Mouse (Mus musculus) heart, embryonic 16.5 days (tissue): Measurements from ENCODE around the gene Mc3r. TPM values are rescaled to one million over a fixed set of nuclear protein-coding genes. Genes with fewer than 3 reads are reported as not detected.

ENCODE experiments used
- ATAC-seq: fragments of 200-750 bp; cut with Nextera tagmentation; replicated peaks from 2 replicates; pipeline ENCODE4 v1.8.0; 2017; ENCODE audit warnings: moderate number of reproducible peaks; ENCODE audit not compliant: insufficient read depth, low FRiP score; ENCODE audit errors: extremely low read depth
- H3K27ac ChIP-seq: fragments of 300-500 bp; sonication (generic); 2 replicates; pipeline ENCODE4 v1.5.1; 2014; ENCODE audit warnings: mild to moderate bottlenecking, low read length, control low read depth, moderate library complexity
- H3K27me3 ChIP-seq: fragments of 300-500 bp; sonication (generic); 2 replicates; pipeline ENCODE4 v1.6.1; 2014; ENCODE audit warnings: low read length, mixed read lengths; ENCODE audit not compliant: control insufficient read depth, insufficient read depth
- H3K36me3 ChIP-seq: fragments of 300-500 bp; sonication (generic); 2 replicates; pipeline ENCODE4 v1.6.1; 2014; ENCODE audit not compliant: control insufficient read depth, insufficient read depth
- H3K4me1 ChIP-seq: fragments of 300-500 bp; sonication (generic); 2 replicates; pipeline ENCODE4 v1.6.1; 2014; ENCODE audit warnings: low read length, mixed read lengths; ENCODE audit not compliant: control insufficient read depth, insufficient read depth
- H3K4me2 ChIP-seq: fragments of 300-500 bp; sonication (generic); 2 replicates; pipeline ENCODE4 v1.6.1; 2014; ENCODE audit warnings: low read depth, mild to moderate bottlenecking, control low read depth, low read length
- H3K4me3 ChIP-seq: fragments of 300-500 bp; sonication (generic); 2 replicates; pipeline ENCODE4 v1.5.1; 2014; ENCODE audit warnings: mild to moderate bottlenecking, control low read depth, low read length
- H3K9ac ChIP-seq: fragments of 300-500 bp; sonication (generic); 2 replicates; pipeline ENCODE4 v1.6.1; 2014; ENCODE audit warnings: low read length, control low read depth
- H3K9me3 ChIP-seq: fragments of 300-500 bp; sonication (generic); replicated peaks from 2 replicates; pipeline ENCODE4 v1.6.1; 2016; ENCODE audit warnings: low read length; ENCODE audit not compliant: control insufficient read depth
- WGBS: fragments of 180-500 bp; shearing (Covaris S2); extraction: QIAGEN DNeasy Blood & Tissue Kit; methylation state at CpG from one replicate; pipeline ENCODE4 v1.1.7; 2014; 5-methylcytosine and 5-hydroxymethylcytosine counted together
- polyA plus RNA-seq: library from polyadenylated mRNA; unstranded; fragments of >200 nt; fragmentation: Nextera tagmentation; extraction: Ambion mirVana; gene quantifications from 2 replicates; pipeline ENCODE4 v1.2.1, GENCODE M21; 2015

The Mc3r gene
- polyA plus RNA-seq, 1 experiment from 2014 or later = not detected

- no peaks in the 10 kb centered on the region for H3K36me3 ChIP-seq
- H3K27ac ChIP-seq = no peak overlapping the region
- no peak for ATAC-seq
- H3K4me3 ChIP-seq = no peak overlapping the region
- no peaks in the 10 kb centered on the region for H3K27me3 ChIP-seq
- H3K9me3 ChIP-seq = no peaks in the 10 kb centered on the region
- no peak overlapping the region for H3K4me2 ChIP-seq
- no peaks in the 10 kb centered on the region for H3K4me1 ChIP-seq
- 80% methylated on average over 6 of the region's 6 CpGs for WGBS
- no peak overlapping the region for H3K9ac ChIP-seq
Observed at GRCm38 (mm10) chr2:172263216-172263615, 14.9 kb downstream of the Mc3r start.

GRCm38 (mm10) chr2:172269907-172270306, 21.6 kb downstream of the Mc3r start:
- Histone ChIP-seq H3K4me3 (no peak overlapping the region), H3K4me1 (no peaks in the 10 kb centered on the region), H3K9me3 (no peaks in the 10 kb centered on the region), H3K4me2 (no peak overlapping the region), H3K36me3 (no peaks in the 10 kb centered on the region), H3K9ac (no peak overlapping the region), H3K27me3 (no peaks in the 10 kb centered on the region), H3K27ac (no peak overlapping the region)
- 85% methylated on average over 11 of the region's 11 CpGs for WGBS
- no peak for ATAC-seq

GRCm38 (mm10) chr2:172270485-172270944, 22.2 kb downstream of the Mc3r start:
- no peaks in the 10 kb centered on the region for H3K36me3 ChIP-seq
- no peak overlapping the region for H3K9ac ChIP-seq
- H3K4me2 ChIP-seq = no peak overlapping the region
- H3K27ac ChIP-seq = no peak overlapping the region
- H3K4me3 ChIP-seq = no peak overlapping the region
- no peak for ATAC-seq
- no peaks in the 10 kb centered on the region for H3K27me3 ChIP-seq
- WGBS = 43% methylated on average over 9 of the region's 9 CpGs
- no peaks in the 10 kb centered on the region for H3K9me3 ChIP-seq
- H3K4me1 ChIP-seq = no peaks in the 10 kb centered on the region

DNA sequence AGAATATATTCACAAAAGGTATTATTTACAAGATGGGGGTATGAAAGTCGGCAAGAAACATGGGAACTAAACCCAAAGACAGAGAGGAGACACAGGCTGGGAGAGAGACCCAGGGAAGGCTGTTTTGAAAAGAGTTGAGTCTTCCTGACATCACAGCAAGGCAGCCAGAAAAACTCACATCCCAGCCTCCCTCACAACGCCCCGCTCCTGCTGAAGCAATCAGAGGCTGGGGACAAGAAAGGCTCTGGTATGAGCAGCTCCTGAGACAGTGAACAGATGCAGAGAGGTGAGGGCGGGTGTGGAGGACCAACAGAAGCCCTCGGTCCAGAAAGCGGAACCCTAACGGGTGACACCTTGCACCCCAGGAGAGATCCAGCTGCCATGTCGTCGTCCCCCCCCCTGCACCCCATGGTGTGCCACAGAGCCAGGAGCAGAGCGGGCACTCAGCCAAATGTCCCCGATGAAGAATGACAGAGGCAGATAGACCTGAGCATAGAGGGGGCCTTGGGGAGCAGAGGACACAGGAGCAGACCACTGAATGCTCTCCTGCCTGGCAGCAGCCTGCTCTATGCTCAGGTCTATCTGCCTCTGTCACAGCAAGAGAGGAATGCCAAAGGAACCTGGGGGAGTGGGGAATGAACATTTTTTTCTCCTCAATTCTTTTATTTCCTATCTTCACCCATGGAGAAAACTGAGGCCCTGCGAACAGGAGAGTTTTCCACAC, 22.8 kb downstream of the Mc3r start:
- H3K4me1 ChIP-seq = no peaks in the 10 kb centered on the region
- H3K4me2 ChIP-seq = no peak overlapping the region
- no peak overlapping the region for H3K27ac ChIP-seq
- no peak overlapping the region for H3K9ac ChIP-seq
- no peak overlapping the region for H3K4me3 ChIP-seq
- H3K36me3 ChIP-seq = no peaks in the 10 kb centered on the region
- ATAC-seq = no peak
- WGBS = 53% methylated on average over 12 of the region's 12 CpGs
- H3K9me3 ChIP-seq = no peaks in the 10 kb centered on the region
- no peaks in the 10 kb centered on the region for H3K27me3 ChIP-seq

- Histone ChIP-seq H3K9ac (no peak overlapping the region), H3K27ac (no peak overlapping the region), H3K36me3 (no peaks in the 10 kb centered on the region), H3K4me1 (no peaks in the 10 kb centered on the region), H3K4me3 (no peak overlapping the region), H3K27me3 (no peaks in the 10 kb centered on the region), H3K9me3 (no peaks in the 10 kb centered on the region), H3K4me2 (no peak overlapping the region)
- no peak for ATAC-seq
- 62% methylated on average over 8 of the region's 8 CpGs for WGBS
Observed at GRCm38 (mm10) chr2:172274662-172275061, 26.4 kb downstream of the Mc3r start.

DNA sequence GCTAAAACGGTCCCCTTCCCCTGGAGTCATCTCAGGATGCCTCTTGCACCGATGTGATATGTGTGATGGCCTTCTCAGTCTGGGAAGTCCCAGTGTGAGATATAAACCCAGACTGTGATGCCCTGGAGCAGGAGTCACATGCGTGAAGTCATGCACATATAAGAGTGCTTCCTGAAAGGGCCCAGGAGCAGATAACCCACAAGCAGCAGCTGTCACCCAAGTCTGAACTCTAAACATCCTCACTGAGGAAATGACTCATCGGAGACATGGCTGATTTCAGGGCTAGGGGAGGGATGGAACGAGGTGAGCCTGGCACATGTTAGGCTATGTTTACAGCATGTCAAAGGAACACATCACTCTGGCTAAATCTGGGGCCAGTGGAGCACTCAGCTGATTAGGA, 27.9 kb downstream of the Mc3r start:
- no peak overlapping the region for H3K4me3 ChIP-seq
- H3K4me2 ChIP-seq = no peak overlapping the region
- H3K27me3 ChIP-seq = no peaks in the 10 kb centered on the region
- H3K9me3 ChIP-seq = no peaks in the 10 kb centered on the region
- WGBS = 12% methylated on average over 5 of the region's 5 CpGs
- peak; percentile 37; the same call in 1 of the 2 replicates for ATAC-seq
- H3K27ac ChIP-seq = no peak overlapping the region
- no peaks in the 10 kb centered on the region for H3K36me3 ChIP-seq
- no peaks in the 10 kb centered on the region for H3K4me1 ChIP-seq
- no peak overlapping the region for H3K9ac ChIP-seq

GRCm38 (mm10) chr2:172278979-172279378, 30.7 kb downstream of the Mc3r start:
- Histone ChIP-seq H3K36me3 (no peaks in the 10 kb centered on the region), H3K4me3 (no peak overlapping the region), H3K9me3 (no peaks in the 10 kb centered on the region), H3K27ac (no peak overlapping the region), H3K9ac (no peak overlapping the region), H3K4me1 (no peaks in the 10 kb centered on the region), H3K27me3 (no peaks in the 10 kb centered on the region), H3K4me2 (no peak overlapping the region)
- WGBS = 71% methylated on average over 3 of the region's 3 CpGs
- ATAC-seq = no peak

- H3K9ac ChIP-seq = no peak overlapping the region
- ATAC-seq = no peak
- H3K36me3 ChIP-seq = no peaks in the 10 kb centered on the region
- H3K27me3 ChIP-seq = no peaks in the 10 kb centered on the region
- H3K27ac ChIP-seq = no peak overlapping the region
- no peak overlapping the region for H3K4me3 ChIP-seq
- no peak overlapping the region for H3K4me2 ChIP-seq
- WGBS = 79% methylated on average over 19 of the region's 19 CpGs
- H3K9me3 ChIP-seq = no peaks in the 10 kb centered on the region
- H3K4me1 ChIP-seq = no peaks in the 10 kb centered on the region
Observed at GRCm38 (mm10) chr2:172282071-172282710, 33.9 kb downstream of the Mc3r start.

DNA sequence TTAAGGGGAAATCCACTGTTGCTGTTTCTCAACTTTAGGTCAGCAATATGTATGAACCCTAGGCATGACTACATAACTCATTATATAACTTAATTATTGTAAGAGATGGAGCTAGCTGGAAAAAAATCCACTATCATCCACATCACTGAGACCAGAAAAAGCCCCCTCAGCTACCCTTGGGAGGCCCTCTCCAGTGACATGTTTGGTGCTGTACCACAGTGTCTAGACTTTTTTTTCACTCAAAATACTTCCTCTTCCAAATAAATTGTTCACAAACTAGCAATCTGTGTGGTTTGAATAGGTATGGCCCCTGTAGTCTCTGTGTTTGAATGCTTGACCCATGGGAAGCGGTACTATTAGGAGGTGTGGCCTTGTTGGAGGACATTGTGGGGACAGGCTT, 39.4 kb downstream of the Mc3r start:
- Histone ChIP-seq H3K4me1 (no peaks in the 10 kb centered on the region), H3K27me3 (no peaks in the 10 kb centered on the region), H3K36me3 (no peaks in the 10 kb centered on the region), H3K27ac (no peak overlapping the region), H3K4me3 (no peak overlapping the region), H3K9me3 (no peaks in the 10 kb centered on the region), H3K4me2 (no peak overlapping the region), H3K9ac (no peak overlapping the region)
- no peak for ATAC-seq
- WGBS = 84% methylated on average over 1 of the region's 1 CpGs
